Mouse (Mus musculus): ENCODE data around the gene Gm17689. TPM values are rescaled to one million over a fixed set of nuclear protein-coding genes. Genes with fewer than 3 reads are reported as not detected.

Gm17689 gene
- total RNA-seq (2014; rRNA removed): not detected in 2 replicates
- polyA plus RNA-seq (2015; fragmentation: Nextera tagmentation; extraction: Ambion mirVana): not detected in 2 replicates

DNA sequence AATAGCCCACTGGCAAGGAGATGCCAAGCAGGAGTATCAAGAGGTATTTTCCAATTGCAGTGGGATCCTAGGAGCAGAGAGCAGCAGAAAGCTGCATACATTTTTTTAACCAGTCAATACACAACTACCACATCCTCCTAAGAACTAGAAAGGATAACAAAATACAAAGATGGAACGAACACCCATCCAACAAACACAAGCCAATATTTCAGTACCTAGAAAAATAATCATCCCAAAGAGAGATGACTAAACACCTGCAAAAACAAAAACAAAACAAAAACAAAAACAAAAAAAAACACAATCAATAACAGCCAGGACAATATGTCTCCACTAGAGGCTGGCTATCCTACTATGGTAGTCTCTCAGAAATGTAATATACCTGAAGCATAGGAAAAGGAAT is at the start of gene Gm17689:
TSS of gene Gm17689 (minus strand) at position 101 of the 400 bp plus-strand sequence.
- Histone ChIP-seq H3K9me3 (ENCODE audit: low read length) (0 out of 2 replicates have a peak, but pooled peaks cover 2% of the 10 kb centered on the region), H3K4me3 (ENCODE audit: low read length) (no peak within 1 kb of the TSS), H3K27ac (no peak within 1 kb of the TSS), H3K27me3 (ENCODE audit: insufficient read depth, low read length) (no peaks in the 10 kb centered on the region), H3K4me2 (ENCODE audit: low read depth, low read length) (no peak within 1 kb of the TSS), H3K4me1 (ENCODE audit: insufficient read depth, low read length) (no peaks in the 10 kb centered on the region), H3K36me3 (ENCODE audit: insufficient read depth, low read length) (no peaks in the 10 kb centered on the region), H3K9ac (replicated peaks; ENCODE audit: low read length) (no peak within 1 kb of the TSS)
- DNase-seq (ENCODE audit: low spot score) (no peak), ATAC-seq (no peak)
- WGBS: 81% methylated on average over 1 of the region's 1 CpGs
- TF ChIP-seq CTCF (IDR thresholded peaks at IDR 0.05; ENCODE audit: low read depth): no peak

DNA sequence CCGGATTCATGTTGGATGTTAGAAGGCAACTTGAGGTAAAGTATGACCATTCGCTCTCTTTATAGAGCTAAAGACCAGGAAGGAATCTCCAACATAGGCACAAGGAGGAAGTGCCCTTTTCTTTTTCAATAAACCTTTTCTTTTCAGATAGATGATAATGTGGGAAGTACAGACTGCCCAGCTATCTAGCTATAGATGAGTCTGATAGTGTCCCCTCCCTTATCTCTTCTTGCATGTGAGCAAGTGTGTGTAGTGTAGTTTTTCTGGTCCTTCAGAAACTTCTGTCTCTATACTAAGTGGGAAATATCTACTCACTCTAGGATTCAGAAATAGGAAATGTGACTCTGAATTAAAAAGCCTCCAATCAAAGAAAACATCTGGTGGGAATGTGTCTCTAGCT is 40.6 kb downstream of the Gm17689 start, which contains the start of gene Gm5615:
TSS of gene Gm5615 (minus strand) at position 101 of the 400 bp plus-strand sequence.
- TF ChIP-seq CTCF (IDR thresholded peaks at IDR 0.05; ENCODE audit: low read depth): no peak
- no peak within 1 kb of the TSS for H3K27ac ChIP-seq
- H3K36me3 ChIP-seq (ENCODE audit: insufficient read depth, low read length): no peaks in the 10 kb centered on the region
- no peak within 1 kb of the TSS for H3K4me3 ChIP-seq (ENCODE audit: low read length)
- H3K4me2 ChIP-seq (ENCODE audit: low read depth, low read length): no peak within 1 kb of the TSS
- ATAC-seq: no peak
- no peak for DNase-seq (ENCODE audit: low spot score)
- H3K4me1 ChIP-seq (ENCODE audit: insufficient read depth, low read length): no peaks in the 10 kb centered on the region
- H3K9ac ChIP-seq (replicated peaks; ENCODE audit: low read length): no peak within 1 kb of the TSS
- H3K9me3 ChIP-seq (ENCODE audit: low read length): no peaks in the 10 kb centered on the region
- 92% methylated on average over 2 of the region's 2 CpGs for WGBS
- H3K27me3 ChIP-seq (ENCODE audit: insufficient read depth, low read length): no peaks in the 10 kb centered on the region

Other genes starting within 250 kb of the Gm17689 start
- gene Gm7257, start 150.8 kb downstream of the Gm17689 start, total RNA-seq (2014; rRNA removed): not detected in 2 replicates
- not detected in 2 replicates for gene Gm7257, start 150.8 kb downstream of the Gm17689 start, polyA plus RNA-seq (2015; fragmentation: Nextera tagmentation; extraction: Ambion mirVana)
- gene Gm9513, start 107.0 kb downstream of the Gm17689 start, total RNA-seq (2014; rRNA removed): not detected in 2 replicates
- gene Gm9513, start 107.0 kb downstream of the Gm17689 start, polyA plus RNA-seq (2015; fragmentation: Nextera tagmentation; extraction: Ambion mirVana): not detected in 2 replicates
- gene Gm5615, start 40.7 kb downstream of the Gm17689 start, total RNA-seq (2014; rRNA removed): not detected in 2 replicates
- not detected in 2 replicates for gene Gm5615, start 40.7 kb downstream of the Gm17689 start, polyA plus RNA-seq (2015; fragmentation: Nextera tagmentation; extraction: Ambion mirVana)
- gene A630095E13Rik, start 60.7 kb upstream of the Gm17689 start, total RNA-seq (2014; rRNA removed): not detected in 2 replicates
- gene A630095E13Rik, start 60.7 kb upstream of the Gm17689 start, polyA plus RNA-seq (2015; fragmentation: Nextera tagmentation; extraction: Ambion mirVana): not detected in 2 replicates
- not detected in 2 replicates for gene Acrv1, start 110.6 kb upstream of the Gm17689 start, total RNA-seq (2014; rRNA removed)
- gene Acrv1, start 110.6 kb upstream of the Gm17689 start, polyA plus RNA-seq (2015; fragmentation: Nextera tagmentation; extraction: Ambion mirVana): not detected in 2 replicates
- gene Chek1, start 144.4 kb upstream of the Gm17689 start, total RNA-seq (2014; rRNA removed): 4.3 and 5.2 TPM in 2 replicates
- gene Chek1, start 144.4 kb upstream of the Gm17689 start, polyA plus RNA-seq (2015; fragmentation: Nextera tagmentation; extraction: Ambion mirVana): 5.1 and 5.8 TPM in 2 replicates
- gene Stt3a, start 185.0 kb upstream of the Gm17689 start, total RNA-seq (2014; rRNA removed): 67.4 and 80.1 TPM in 2 replicates
- 74.1 and 81.1 TPM in 2 replicates for gene Stt3a, start 185.0 kb upstream of the Gm17689 start, polyA plus RNA-seq (2015; fragmentation: Nextera tagmentation; extraction: Ambion mirVana)
- 85.0 and 93.2 TPM in 2 replicates for gene Ei24, start 214.8 kb upstream of the Gm17689 start, total RNA-seq (2014; rRNA removed)
- gene Ei24, start 214.8 kb upstream of the Gm17689 start, polyA plus RNA-seq (2015; fragmentation: Nextera tagmentation; extraction: Ambion mirVana): 105 and 107 TPM in 2 replicates
- 237 and 300 TPM in 2 replicates for gene Fez1, start 239.2 kb upstream of the Gm17689 start, total RNA-seq (2014; rRNA removed)
- gene Fez1, start 239.2 kb upstream of the Gm17689 start, polyA plus RNA-seq (2015; fragmentation: Nextera tagmentation; extraction: Ambion mirVana): 464 and 483 TPM in 2 replicates